Mouse (Mus musculus) megakaryocyte, embryonic 14.5 days (primary cell): ENCODE measurements around the gene Fbxo28.

Source experiments
- FLI1 ChIP-seq: IDR thresholded peaks from 2 replicates; pipeline ENCODE4 v1.6.1; 2012; ENCODE audit warnings: low read length, inconsistent platforms, mixed read lengths
- GATA1 ChIP-seq: IDR thresholded peaks from 3 replicates; pipeline ENCODE4 v1.6.1; 2012; ENCODE audit warnings: mixed read lengths, low read length, inconsistent platforms, borderline replicate concordance

DNA sequence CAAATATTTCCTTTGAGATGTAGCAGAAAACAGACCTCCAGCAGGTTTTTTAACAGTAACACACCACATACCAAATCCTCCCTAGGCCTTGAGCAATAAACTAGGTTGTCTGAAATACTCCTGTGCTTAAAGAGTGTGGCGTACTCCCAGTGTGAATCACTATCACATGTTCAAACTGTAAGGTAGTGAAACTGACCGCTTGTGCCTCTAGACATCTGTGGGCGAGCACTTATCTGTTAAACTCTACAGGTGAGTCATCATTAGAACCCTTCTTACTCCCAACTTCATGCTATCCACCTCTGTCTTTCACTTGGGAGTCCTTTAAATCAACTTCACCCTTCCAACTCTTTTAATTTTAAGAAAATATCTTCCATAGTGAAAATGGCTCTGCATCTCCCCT lies 18.3 kb downstream of the Fbxo28 start:
- TF ChIP-seq GATA1 (no peak), FLI1 (no peak)
